Mouse (Mus musculus): ENCODE measurements around the gene Lin54.

GRCm38 (mm10) chr5:100525620-100526019 lies 25.2 kb upstream of the Lin54 start:
- TF ChIP-seq GATA1 (IDR thresholded peaks at IDR 0.05; ENCODE audit: borderline replicate concordance, low read length) (no peak), FLI1 (IDR thresholded peaks at IDR 0.05; ENCODE audit: low read length) (no peak)
